9 mouse cellular contexts compared by ENCODE assay signal in the genomic region with DNA sequence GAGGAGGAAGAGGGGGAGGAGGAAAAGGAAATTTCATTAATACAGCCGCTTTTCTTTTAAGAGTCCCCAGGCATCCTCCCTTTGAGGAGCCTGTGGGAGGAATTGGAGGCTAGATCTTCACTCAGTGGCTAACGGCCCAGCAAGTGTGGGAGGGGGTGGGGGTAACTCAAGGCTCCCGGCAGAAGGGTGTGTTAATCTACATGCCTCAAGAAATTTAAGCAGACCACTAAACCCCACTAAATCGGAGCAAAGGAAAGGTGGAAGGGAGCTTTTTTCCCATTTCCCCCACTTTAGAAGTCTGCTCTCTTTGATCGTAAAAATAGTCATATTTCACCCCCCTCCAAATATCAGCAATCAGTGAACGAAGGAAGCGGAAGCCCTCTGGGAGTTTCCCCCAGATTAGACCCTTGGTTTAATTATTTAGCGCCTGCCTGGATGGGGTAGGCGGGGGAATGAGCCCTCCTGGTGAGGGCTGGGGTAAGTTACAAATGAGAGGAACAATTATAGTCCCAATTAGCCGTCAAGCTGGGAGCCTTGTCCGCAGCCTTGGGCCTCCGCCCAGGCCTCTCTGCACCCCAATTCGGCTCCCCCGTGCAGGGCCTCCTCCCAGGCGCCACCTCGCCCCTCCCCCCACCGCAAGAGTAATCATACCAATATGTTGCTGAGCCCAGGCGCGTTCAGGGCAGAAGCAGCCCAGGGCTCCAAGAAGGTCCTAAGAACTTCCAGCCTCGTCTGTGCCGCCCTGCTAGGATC. TPM values are rescaled to one million over a fixed set of nuclear protein-coding genes. Genes with fewer than 3 reads are reported as not detected.
DNase-seq lines count a peak whose midpoint lies in the region; ATAC-seq lines count a peak whose summit lies in the region.
"Had no signal": no experiment of that assay in that cellular context is flagged by ENCODE, and none has a peak within 500 bp of the region (broad histone marks: within the 10 kb centered on the region; RNA-seq: fewer than 3 reads in every experiment).

No protein-coding gene starts in this region.

- H3K36me3 ChIP-seq in lung, embryonic 16.5 days (ENCODE audit: control insufficient read depth, insufficient read depth, low read length): no peaks in the 10 kb centered on the region
- H3K36me3 ChIP-seq in forebrain, embryonic 11.5 days (ENCODE audit: control insufficient read depth, insufficient read depth, low read length): no peaks in the 10 kb centered on the region
- H3K36me3 ChIP-seq in liver, embryonic 15.5 days (replicated peaks): no peaks in the 10 kb centered on the region

- H3K4me2 ChIP-seq in lung, embryonic 16.5 days (ENCODE audit: low read depth, low read length): no peak overlapping the region
- peak overlapping the region; percentile 20 for H3K4me2 ChIP-seq in forebrain, embryonic 11.5 days (ENCODE audit: low read depth, low read length, severe bottlenecking)
- H3K4me2 ChIP-seq in liver, embryonic 15.5 days: peak overlapping the region; percentile 43

- H3K4me3 ChIP-seq in lung, embryonic 16.5 days (ENCODE audit: low read length): no peak overlapping the region
- no peak overlapping the region for H3K4me3 ChIP-seq in forebrain, embryonic 11.5 days (ENCODE audit: low read depth, low read length)
- H3K4me3 ChIP-seq in liver, embryonic 15.5 days (replicated peaks): no peak overlapping the region
- H3K4me3 ChIP-seq: megakaryocyte, embryonic 14.5 days had no signal

- WGBS in lung, embryonic 16.5 days: 19% methylated on average over 21 of the region's 21 CpGs
- WGBS in forebrain, embryonic 11.5 days: 7% methylated on average over 21 of the region's 21 CpGs
- 21% methylated on average over 21 of the region's 21 CpGs for WGBS in liver, embryonic 15.5 days (ENCODE audit: insufficient replicate concordance)

- intact Hi-C loops in gastrocnemius, postnatal 14 days (cut with DNase I; ENCODE audit: low total_unique reads): no loop called here

- H3K4me1 ChIP-seq in lung, embryonic 16.5 days (replicated peaks; ENCODE audit: control insufficient read depth, insufficient read depth, low read length): no peaks in the 10 kb centered on the region; the same call in 1 of the 2 replicates
- H3K4me1 ChIP-seq in forebrain, embryonic 11.5 days (replicated peaks; ENCODE audit: control insufficient read depth, insufficient read depth, low read length): peaks cover 7% of the 10 kb centered on the region
- H3K4me1 ChIP-seq in liver, embryonic 15.5 days (replicated peaks): peaks cover 10% of the 10 kb centered on the region

- no peaks in the 10 kb centered on the region for H3K27me3 ChIP-seq in lung, embryonic 16.5 days (ENCODE audit: control insufficient read depth, insufficient read depth, low read depth, low read length)
- H3K27me3 ChIP-seq in forebrain, embryonic 11.5 days (ENCODE audit: control insufficient read depth, insufficient read depth, low read length): no peaks in the 10 kb centered on the region
- peaks cover 40% of the 10 kb centered on the region for H3K27me3 ChIP-seq in liver, embryonic 15.5 days

- ATAC-seq in lung, embryonic 16.5 days (ENCODE audit: low read depth): no peak
- peak; percentile 71 for ATAC-seq in forebrain, embryonic 11.5 days (replicated peaks; ENCODE audit: low FRiP score)
- ATAC-seq in liver, embryonic 15.5 days (ENCODE audit: insufficient read depth): no peak

- peak; percentile 40 for DNase-seq in gastrocnemius, postnatal 10 days
- no peak for DNase-seq in gastrocnemius, postnatal 14 days
- no peak for DNase-seq in lung, postnatal 14 days
- DNase-seq in forebrain, embryonic 11.5 days (ENCODE audit: low spot score): peak; percentile 81
- no peak for DNase-seq in MN1 (ENCODE audit: low spot score)
- no peak for DNase-seq in cerebellum, adult 11-12 months

- H3K9me3 ChIP-seq in lung, embryonic 16.5 days (ENCODE audit: control insufficient read depth, low read length): no peaks in the 10 kb centered on the region
- no peaks in the 10 kb centered on the region for H3K9me3 ChIP-seq in forebrain, embryonic 11.5 days (ENCODE audit: control insufficient read depth, low read length)
- H3K9me3 ChIP-seq in liver, embryonic 15.5 days (replicated peaks): no peaks in the 10 kb centered on the region
- H3K9me3 ChIP-seq: megakaryocyte, embryonic 14.5 days had no signal

- no peak overlapping the region for H3K27ac ChIP-seq in lung, embryonic 16.5 days (ENCODE audit: low read length)
- H3K27ac ChIP-seq in forebrain, embryonic 11.5 days (ENCODE audit: low read depth, low read length): peak overlapping the region; percentile 70
- H3K27ac ChIP-seq in liver, embryonic 15.5 days (replicated peaks): no peak overlapping the region

- peak overlapping the region; percentile 11; the same call in 1 of the 2 replicates for H3K9ac ChIP-seq in lung, embryonic 16.5 days (ENCODE audit: low read length)
- H3K9ac ChIP-seq in forebrain, embryonic 11.5 days (ENCODE audit: low read length): peak overlapping the region; percentile 42; the same call in 1 of the 2 replicates
- no peak overlapping the region for H3K9ac ChIP-seq in liver, embryonic 15.5 days

RNA-seq across cellular contexts. Expression of gene Prrx2, which starts 1.6 kb away (rescaled TPM):
- 1 to 10 TPM; 4.3 to 4.8 TPM for total RNA-seq in gastrocnemius, postnatal 10 days (2021)
- 1 to 10 TPM; 2.0 to 3.5 TPM for total RNA-seq in gastrocnemius, postnatal 14 days (2021)
- 7.2 and 9.4 TPM in 2 replicates for polyA plus RNA-seq in lung, embryonic 16.5 days (2015; fragmentation: Nextera tagmentation; extraction: Ambion mirVana)
- 30.8 and 33.6 TPM in 2 replicates for polyA plus RNA-seq in forebrain, embryonic 11.5 days (2014; fragmentation: Nextera tagmentation; extraction: Ambion mirVana)
- polyA plus RNA-seq in liver, embryonic 15.5 days (2015; fragmentation: Nextera tagmentation; extraction: Ambion mirVana): 0.23 TPM in 1 of 2 replicates, not detected in the other

RNA-seq across cellular contexts. Expression of gene Asb6, which starts 6.3 kb away (rescaled TPM):
- 1 to 10 TPM; 8.9 to 9.0 TPM for total RNA-seq in gastrocnemius, postnatal 10 days (2021)
- total RNA-seq in gastrocnemius, postnatal 14 days (2021): 1 to 10 TPM; 7.0 to 7.5 TPM
- polyA plus RNA-seq in lung, embryonic 16.5 days (2015; fragmentation: Nextera tagmentation; extraction: Ambion mirVana): 32.7 and 33.5 TPM in 2 replicates
- 41.9 and 42.5 TPM in 2 replicates for polyA plus RNA-seq in forebrain, embryonic 11.5 days (2014; fragmentation: Nextera tagmentation; extraction: Ambion mirVana)
- 30.0 and 35.0 TPM in 2 replicates for polyA plus RNA-seq in liver, embryonic 15.5 days (2015; fragmentation: Nextera tagmentation; extraction: Ambion mirVana)

RNA-seq across cellular contexts. Expression of gene Ntmt1, which starts 28.8 kb away (rescaled TPM):
- 10 to 100 TPM; 20.1 to 22.8 TPM for total RNA-seq in gastrocnemius, postnatal 10 days (2021)
- total RNA-seq in gastrocnemius, postnatal 14 days (2021): 10 to 100 TPM; 17.0 to 20.8 TPM
- 76.4 and 76.6 TPM in 2 replicates for polyA plus RNA-seq in lung, embryonic 16.5 days (2015; fragmentation: Nextera tagmentation; extraction: Ambion mirVana)
- 102 and 118 TPM in 2 replicates for polyA plus RNA-seq in forebrain, embryonic 11.5 days (2014; fragmentation: Nextera tagmentation; extraction: Ambion mirVana)
- polyA plus RNA-seq in liver, embryonic 15.5 days (2015; fragmentation: Nextera tagmentation; extraction: Ambion mirVana): 26.0 and 27.5 TPM in 2 replicates

RNA-seq across cellular contexts. Expression of gene 1700001O22Rik, which starts 33.0 kb away (rescaled TPM):
- 1 to 10 TPM in 1 of 2 experiments, under 1 TPM in 1; 0.33 to 1.1 TPM for total RNA-seq in gastrocnemius, postnatal 10 days (2021)
- under 1 TPM; 0.44 to 0.45 TPM for total RNA-seq in gastrocnemius, postnatal 14 days (2021)
- polyA plus RNA-seq in lung, embryonic 16.5 days (2015; fragmentation: Nextera tagmentation; extraction: Ambion mirVana): 3.7 and 4.2 TPM in 2 replicates
- 4.2 and 4.6 TPM in 2 replicates for polyA plus RNA-seq in forebrain, embryonic 11.5 days (2014; fragmentation: Nextera tagmentation; extraction: Ambion mirVana)
- polyA plus RNA-seq in liver, embryonic 15.5 days (2015; fragmentation: Nextera tagmentation; extraction: Ambion mirVana): not detected in 2 replicates

Comparison
In these comparisons a context has a peak if more than half of its experiments do, and no peak if none do; other contexts are left out.
1. DNase-seq: peak in gastrocnemius, postnatal 10 days (single experiment) and forebrain, embryonic 11.5 days (single experiment); none in gastrocnemius, postnatal 14 days (single experiment), lung, postnatal 14 days (single experiment), MN1 (single experiment) and cerebellum, adult 11-12 months (single experiment).